Mouse (Mus musculus): ENCODE measurements around the gene Vmn1r22.
A peak's percentile ranks its signal among the peaks of the same experiment; 100 is the strongest.
"Not testable (repeated sequence)": the region's sequence is repeated elsewhere in the genome, so short reads cannot be mapped to it uniquely, and the experiment has no call there.

Gene Vmn1r22

GRCm38 (mm10) chr6:57907928-57908327 is at the start of gene Vmn1r22:
Gene Vmn1r22, minus strand, starts transcription at chr6:57908028.
- no peak for DNase-seq (ENCODE audit: low spot score in 2 of 2)

- no peak for DNase-seq (ENCODE audit: low spot score in 2 of 2)
Observed at GRCm38 (mm10) chr6:57926738-57927137, 18.9 kb upstream of the Vmn1r22 start, which contains the start of gene Vmn1r23. Gene Vmn1r23, minus strand, starts transcription at chr6:57926838.

- DNase-seq (ENCODE audit: low spot score in 2 of 2), result peak; percentile 11 to 36
Observed at GRCm38 (mm10) chr6:57859043-57860042, 48.5 kb downstream of the Vmn1r22 start.

GRCm38 (mm10) chr6:57851177-57851576 is 56.7 kb downstream of the Vmn1r22 start:
- DNase-seq (ENCODE audit: low spot score in 2 of 2), result not testable (repeated sequence)

GRCm38 (mm10) chr6:57850286-57850685 is 57.5 kb downstream of the Vmn1r22 start, which contains the start of gene Vmn1r21:
Gene Vmn1r21, minus strand, starts transcription at chr6:57850343.
- DNase-seq (ENCODE audit: low spot score in 2 of 2), result no peak

All from frontal cortex, postnatal 36 days (tissue).